Mouse (Mus musculus) liver, embryonic 14.5 days (tissue): ENCODE results near the gene Mfap1a.

Experiments
- CTCF ChIP-seq: IDR thresholded peaks from 2 replicates; pipeline ENCODE4 v1.5.1; 2016; ENCODE audit warnings: antibody characterized with exemption, low read depth, control low read depth
- EP300 ChIP-seq: IDR thresholded peaks from 2 replicates; pipeline ENCODE4 v1.6.1; 2016; ENCODE audit warnings: antibody characterized with exemption, low read depth

DNA sequence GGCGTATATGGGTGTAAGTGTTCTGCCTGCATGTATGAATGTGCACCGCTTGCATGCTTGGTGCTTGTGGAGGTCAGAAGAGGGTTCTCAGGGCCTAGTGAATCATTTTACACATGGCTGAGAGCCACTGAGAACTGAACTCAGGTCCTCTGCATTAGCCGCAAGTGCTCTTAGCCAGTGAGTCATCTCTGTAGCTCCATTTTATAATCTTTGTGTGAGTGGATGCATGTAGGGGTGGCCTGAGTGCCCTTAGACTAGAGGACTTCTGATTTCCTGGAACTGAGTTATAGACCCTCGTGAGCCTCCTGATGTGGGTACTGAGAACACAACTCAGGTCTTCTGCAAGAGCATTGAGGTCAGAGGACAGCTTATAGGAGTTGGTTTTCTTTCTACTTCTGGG lies 7.7 kb upstream of the Mfap1a start:
- TF ChIP-seq EP300, result no peak
- TF ChIP-seq CTCF, result no peak
